Mouse (Mus musculus) midbrain, embryonic 16.5 days (tissue): ENCODE results near the gene Trpm4. TPM values are rescaled to one million over a fixed set of nuclear protein-coding genes. Genes with fewer than 3 reads are reported as not detected.

Source experiments
- ATAC-seq: fragments of 200-750 bp; cut with Nextera tagmentation; 2 replicates; pipeline ENCODE4 v1.8.0; 2017; ENCODE audit warnings: moderate TSS enrichment
- H3K27ac ChIP-seq: fragments of 300-500 bp; sonication (generic); 2 replicates; pipeline ENCODE4 v1.5.1; 2014; ENCODE audit warnings: mild to moderate bottlenecking, low read length, mixed read lengths
- H3K27me3 ChIP-seq: fragments of 300-500 bp; sonication (generic); 2 replicates; pipeline ENCODE4 v1.6.1; 2014; ENCODE audit warnings: low read depth, low read length, mixed read lengths; ENCODE audit not compliant: control insufficient read depth, insufficient read depth
- H3K36me3 ChIP-seq: fragments of 300-500 bp; sonication (generic); 2 replicates; pipeline ENCODE4 v1.6.1; 2014; ENCODE audit warnings: mild to moderate bottlenecking, low read length, moderate library complexity, mixed read lengths; ENCODE audit not compliant: control insufficient read depth, insufficient read depth
- H3K4me1 ChIP-seq: fragments of 300-500 bp; sonication (generic); 2 replicates; pipeline ENCODE4 v1.6.1; 2014; ENCODE audit warnings: mild to moderate bottlenecking, low read length, mixed read lengths; ENCODE audit not compliant: control insufficient read depth, insufficient read depth
- H3K4me2 ChIP-seq: fragments of 300-500 bp; sonication (generic); 2 replicates; pipeline ENCODE4 v1.6.1; 2014; ENCODE audit warnings: mild to moderate bottlenecking, low read length, mixed read lengths
- H3K4me3 ChIP-seq: fragments of 300-500 bp; sonication (generic); 2 replicates; pipeline ENCODE4 v1.5.1; 2014; ENCODE audit warnings: low read depth, mild to moderate bottlenecking, low read length, moderate library complexity, mixed read lengths
- H3K9ac ChIP-seq: fragments of 300-500 bp; sonication (generic); 2 replicates; pipeline ENCODE4 v1.6.1; 2014; ENCODE audit warnings: low read depth, low read length, mixed read lengths
- H3K9me3 ChIP-seq: fragments of 300-500 bp; sonication (generic); replicated peaks from 2 replicates; pipeline ENCODE4 v1.6.1; 2014; ENCODE audit warnings: mild to moderate bottlenecking, low read length, mixed read lengths; ENCODE audit not compliant: control insufficient read depth, poor library complexity, severe bottlenecking
- WGBS: fragments of 180-500 bp; shearing (Covaris S2); extraction: QIAGEN DNeasy Blood & Tissue Kit; methylation state at CpG from one replicate; pipeline ENCODE4 v1.1.7; 2014; 5-methylcytosine and 5-hydroxymethylcytosine counted together
- polyA plus RNA-seq: library from polyadenylated mRNA; unstranded; fragments of >200 nt; fragmentation: Nextera tagmentation; extraction: Ambion mirVana; gene quantifications from 2 replicates; pipeline ENCODE4 v1.2.1, GENCODE M21; 2015

Gene Trpm4
- polyA plus RNA-seq, 1 experiment from 2014 or later: 12.4 TPM

- Histone ChIP-seq H3K27me3 (no peaks in the 10 kb centered on the region), H3K4me1 (no peaks in the 10 kb centered on the region), H3K27ac (no peak overlapping the region), H3K4me2 (no peak overlapping the region), H3K9ac (no peak overlapping the region), H3K4me3 (no peak overlapping the region), H3K9me3 (no peaks in the 10 kb centered on the region), H3K36me3 (no peaks in the 10 kb centered on the region)
- 91% methylated on average over 13 of the region's 13 CpGs for WGBS
- ATAC-seq: no peak
These were observed 47.1 kb downstream of the Trpm4 start for GRCm38 (mm10) chr7:45286486-45286885.

DNA sequence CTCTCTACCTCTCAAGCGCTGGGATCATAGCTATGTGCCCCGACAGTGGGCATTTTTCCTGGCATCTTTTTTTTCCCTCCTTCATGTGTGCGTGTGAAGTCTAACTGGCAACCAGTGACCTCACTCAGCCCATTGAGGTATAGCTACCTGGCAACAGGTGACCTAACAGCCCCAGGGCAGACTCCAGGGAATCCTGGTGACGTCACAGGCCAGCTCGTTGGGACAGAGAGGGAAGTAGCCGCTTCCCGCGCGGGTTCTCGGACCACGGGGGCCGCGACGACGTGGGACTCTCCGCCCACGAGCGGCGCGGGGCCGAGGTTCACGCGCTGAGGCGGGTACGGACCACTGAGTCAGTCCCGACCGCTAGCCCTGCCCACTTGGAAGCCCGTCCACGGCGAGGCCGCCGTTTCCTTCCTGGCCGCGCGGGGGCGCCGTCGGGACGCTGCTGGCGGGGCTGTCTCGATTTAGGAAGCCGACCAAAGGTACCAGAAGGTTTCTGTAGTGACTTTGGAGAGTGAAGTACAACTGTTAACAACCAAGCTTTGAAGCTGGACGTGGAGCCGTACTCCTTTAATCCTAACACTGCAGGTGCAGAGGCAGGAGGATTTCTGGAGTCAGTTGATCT, 56.3 kb downstream of the Trpm4 start, which contains the start of gene Slc6a21:
Slc6a21 (plus strand) TSS at position 378 of the 625 bp plus-strand sequence.
- Histone ChIP-seq H3K4me1 (peaks cover 2% of the 10 kb centered on the region; the same call in 1 of the 2 replicates), H3K27ac (no peak within 1 kb of the TSS), H3K4me2 (peak within 1 kb of the TSS; percentile 53)

GRCm38 (mm10) chr7:45273672-45274071, 59.9 kb downstream of the Trpm4 start:
- Histone ChIP-seq H3K4me3 (no peak overlapping the region), H3K36me3 (no peaks in the 10 kb centered on the region), H3K9ac (no peak overlapping the region), H3K27ac (no peak overlapping the region), H3K27me3 (no peaks in the 10 kb centered on the region; the same call in 1 of the 2 replicates), H3K4me2 (no peak overlapping the region), H3K4me1 (peaks cover 2% of the 10 kb centered on the region; the same call in 1 of the 2 replicates), H3K9me3 (no peaks in the 10 kb centered on the region)
- ATAC-seq: no peak
- 84% methylated on average over 8 of the region's 8 CpGs for WGBS

More for the DNA sequence above, 56.3 kb downstream of the Trpm4 start, which contains the start of gene Slc6a21:
- H3K4me3 ChIP-seq: peak within 1 kb of the TSS; percentile 19; the same call in 1 of the 2 replicates
- H3K27me3 ChIP-seq: no peaks in the 10 kb centered on the region; the same call in 1 of the 2 replicates
- no peak within 1 kb of the TSS for H3K9ac ChIP-seq
- WGBS: 7% methylated on average over 44 of the region's 44 CpGs
- no peaks in the 10 kb centered on the region for H3K9me3 ChIP-seq
- no peaks in the 10 kb centered on the region for H3K36me3 ChIP-seq
- ATAC-seq: no peak

- H3K9ac ChIP-seq: no peak overlapping the region
- WGBS: 57% methylated on average over 10 of the region's 10 CpGs
- H3K9me3 ChIP-seq: no peaks in the 10 kb centered on the region
- no peaks in the 10 kb centered on the region for H3K36me3 ChIP-seq
- H3K4me3 ChIP-seq: no peak overlapping the region
- H3K4me2 ChIP-seq: no peak overlapping the region
- peaks cover 2% of the 10 kb centered on the region; the same call in 1 of the 2 replicates for H3K4me1 ChIP-seq
- H3K27me3 ChIP-seq: no peaks in the 10 kb centered on the region; the same call in 1 of the 2 replicates
- H3K27ac ChIP-seq: no peak overlapping the region; the same call in 1 of the 2 replicates
- ATAC-seq: no peak
These were observed 60.7 kb downstream of the Trpm4 start for GRCm38 (mm10) chr7:45272786-45273412.

- Histone ChIP-seq H3K36me3 (no peaks in the 10 kb centered on the region), H3K4me3 (no peak overlapping the region), H3K27ac (no peak overlapping the region), H3K9ac (no peak overlapping the region), H3K4me2 (no peak overlapping the region), H3K9me3 (no peaks in the 10 kb centered on the region), H3K4me1 (no peaks in the 10 kb centered on the region), H3K27me3 (no peaks in the 10 kb centered on the region)
- ATAC-seq: no peak
- 91% methylated on average over 1 of the region's 1 CpGs for WGBS
These were observed 68.1 kb downstream of the Trpm4 start for GRCm38 (mm10) chr7:45265518-45265917.

DNA sequence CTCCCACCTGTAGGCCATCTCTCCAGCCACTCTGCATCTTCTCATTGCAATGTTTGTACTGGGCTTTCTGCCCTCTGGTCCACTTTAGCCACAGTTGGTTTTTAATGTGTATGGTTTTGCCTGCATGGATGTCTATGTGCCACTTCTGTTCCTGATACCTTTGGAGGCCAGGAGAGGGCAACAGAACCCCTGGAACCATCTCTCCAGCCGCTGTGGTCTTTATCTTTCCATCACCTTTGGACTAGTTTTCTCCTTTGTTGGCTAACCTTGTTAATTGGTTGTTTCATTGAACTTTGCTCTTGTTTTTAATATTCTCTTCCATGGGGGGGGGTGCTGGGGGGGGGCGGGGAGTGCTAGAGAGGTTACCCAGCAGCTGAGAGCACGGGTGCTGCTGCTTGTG, 69.2 kb downstream of the Trpm4 start:
- WGBS: 75% methylated on average over 3 of the region's 3 CpGs
- H3K4me3 ChIP-seq: no peak overlapping the region
- no peaks in the 10 kb centered on the region for H3K4me1 ChIP-seq
- no peak for ATAC-seq
- H3K9me3 ChIP-seq: no peaks in the 10 kb centered on the region
- H3K4me2 ChIP-seq: no peak overlapping the region
- no peak overlapping the region for H3K9ac ChIP-seq
- no peaks in the 10 kb centered on the region for H3K36me3 ChIP-seq
- H3K27ac ChIP-seq: no peak overlapping the region
- no peaks in the 10 kb centered on the region for H3K27me3 ChIP-seq

- Histone ChIP-seq H3K27ac (no peak overlapping the region), H3K4me2 (no peak overlapping the region), H3K27me3 (no peaks in the 10 kb centered on the region), H3K4me1 (no peaks in the 10 kb centered on the region), H3K36me3 (no peaks in the 10 kb centered on the region), H3K9me3 (no peaks in the 10 kb centered on the region), H3K9ac (no peak overlapping the region), H3K4me3 (no peak overlapping the region)
- 80% methylated on average over 7 of the region's 7 CpGs for WGBS
- ATAC-seq: no peak
These were observed 70.5 kb downstream of the Trpm4 start for GRCm38 (mm10) chr7:45263006-45263607.

DNA sequence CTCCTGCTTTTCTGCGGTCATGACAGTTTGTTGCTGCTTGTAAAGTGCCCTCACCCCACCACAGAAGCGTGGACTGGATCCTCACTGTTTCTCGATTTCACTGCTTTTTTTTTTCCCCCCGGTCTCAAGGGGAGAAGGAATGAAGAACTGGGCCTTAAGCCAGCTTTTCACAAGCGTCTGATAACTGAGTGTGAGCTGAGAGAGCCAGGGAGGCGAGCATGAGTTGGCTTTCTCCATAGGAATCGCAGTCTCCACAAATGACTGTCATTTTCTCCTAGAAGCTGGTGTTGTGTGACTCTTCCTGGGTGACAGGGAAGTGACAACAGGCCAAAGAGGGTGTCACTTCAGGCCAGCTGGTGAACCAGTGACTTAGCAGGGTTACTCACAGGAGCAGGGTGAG, 71.3 kb downstream of the Trpm4 start:
- ATAC-seq: no peak
- Histone ChIP-seq H3K27me3 (no peaks in the 10 kb centered on the region), H3K9me3 (no peaks in the 10 kb centered on the region), H3K4me1 (no peaks in the 10 kb centered on the region), H3K4me2 (no peak overlapping the region), H3K9ac (no peak overlapping the region), H3K4me3 (no peak overlapping the region), H3K27ac (no peak overlapping the region), H3K36me3 (no peaks in the 10 kb centered on the region)
- 63% methylated on average over 7 of the region's 7 CpGs for WGBS

- 88% methylated on average over 8 of the region's 8 CpGs for WGBS
- no peaks in the 10 kb centered on the region for H3K4me1 ChIP-seq
- no peak for ATAC-seq
- no peak overlapping the region for H3K4me3 ChIP-seq
- H3K36me3 ChIP-seq: no peaks in the 10 kb centered on the region
- H3K27ac ChIP-seq: no peak overlapping the region
- H3K9ac ChIP-seq: no peak overlapping the region
- no peaks in the 10 kb centered on the region for H3K27me3 ChIP-seq
- no peak overlapping the region for H3K4me2 ChIP-seq
- no peaks in the 10 kb centered on the region for H3K9me3 ChIP-seq
These were observed 74.3 kb downstream of the Trpm4 start for GRCm38 (mm10) chr7:45259281-45259680.
